Mouse (Mus musculus) ovary, adult 18-20 months (tissue): ENCODE measurements at regions not wholly inside any gene's neighbourhood (a gene's known extent, or its start where the extent isn't known, plus 50 kb on each side); places are given as distances from the start of the nearest gene placed in this dataset.

Experiments used
- DNase-seq: peaks from one replicate; pipeline ENCODE4 v3.0.0; 2022; ENCODE audit warnings: low spot score, mixed read lengths

- no peak for DNase-seq
Observed at GRCm38 (mm10) chr10:124320191-124321110, 1056.7 kb downstream of the Fam19a2 start.

- no peak for DNase-seq
Observed at GRCm38 (mm10) chr10:124332491-124332890, 1056.8 kb downstream of the Slc16a7 start.

GRCm38 (mm10) chr10:124338923-124339322 lies 1050.3 kb downstream of the Slc16a7 start:
- DNase-seq = no peak

GRCm38 (mm10) chr10:124349300-124349699 lies 1040.0 kb downstream of the Slc16a7 start:
- peak; percentile 77 for DNase-seq

GRCm38 (mm10) chr10:124362795-124363194 lies 1026.5 kb downstream of the Slc16a7 start:
- no peak for DNase-seq

- no peak for DNase-seq
Observed at GRCm38 (mm10) chr10:124370994-124371393, 1018.3 kb downstream of the Slc16a7 start.

GRCm38 (mm10) chr10:124402647-124403046 lies 986.6 kb downstream of the Slc16a7 start:
- DNase-seq = no peak

- no peak for DNase-seq
Observed at GRCm38 (mm10) chr10:124409633-124410032, 979.6 kb downstream of the Slc16a7 start.

- no peak for DNase-seq
Observed at GRCm38 (mm10) chr10:124416531-124416930, 972.7 kb downstream of the Slc16a7 start.

- no peak for DNase-seq
Observed at GRCm38 (mm10) chr10:124423418-124423817, 965.8 kb downstream of the Slc16a7 start.
